Mouse (Mus musculus): ENCODE data around the gene Scrn2.

DNA sequence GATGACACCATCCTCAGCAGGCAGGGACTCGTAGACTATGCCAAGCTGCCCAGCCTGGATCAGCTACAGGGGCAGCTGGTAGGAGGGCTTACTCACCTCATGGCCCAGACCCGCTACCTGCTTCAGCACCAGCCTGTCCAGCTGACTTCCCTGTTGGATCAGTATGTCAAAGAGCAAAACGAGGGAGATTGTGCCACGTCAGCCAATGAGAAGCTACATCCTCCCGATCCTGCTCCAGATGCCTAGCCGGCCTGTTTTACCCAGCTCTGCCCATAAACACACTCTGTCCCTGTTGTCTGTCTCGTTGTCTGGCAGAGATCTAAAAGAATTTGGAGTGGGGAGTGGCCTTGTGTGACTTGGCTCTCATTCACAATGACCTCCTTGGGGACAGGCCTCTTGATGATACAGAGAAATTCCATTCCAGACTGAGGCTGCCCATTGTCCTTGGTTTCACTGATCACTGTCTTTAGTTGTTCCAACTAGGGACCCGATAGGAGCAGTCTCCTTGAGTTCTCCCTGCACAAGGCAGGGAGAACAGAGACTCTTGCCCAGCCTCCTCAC, 18.4 kb downstream of the Scrn2 start:
- TF ChIP-seq CTCF (IDR thresholded peaks at IDR 0.05; ENCODE audit: borderline replicate concordance, extremely low read depth, insufficient read depth, insufficient read length) = no peak
- no peak for TF ChIP-seq POLR2A (IDR thresholded peaks at IDR 0.05; ENCODE audit: borderline replicate concordance, extremely low read depth, insufficient read depth, insufficient read length, poor library complexity, severe bottlenecking)

Measured in brain, embryonic 14.5 days (tissue).